Mouse (Mus musculus) G1E (cell line): ENCODE data around the gene Arhgef6.

Source experiments
- CTCF ChIP-seq: IDR thresholded peaks from 2 replicates; pipeline ENCODE4 v1.5.1; 2012; ENCODE audit warnings: low read depth, low read length, inconsistent platforms, mixed read lengths
- GATA1 ChIP-seq: IDR thresholded peaks from 2 replicates; pipeline ENCODE4 v1.6.1; 2012; ENCODE audit warnings: borderline replicate concordance, low read length, inconsistent platforms, mixed read lengths
- POLR2AphosphoS5 ChIP-seq: IDR thresholded peaks from 2 replicates; pipeline ENCODE4 v1.6.1; 2012; ENCODE audit warnings: low read depth, low read length, inconsistent platforms; ENCODE audit not compliant: insufficient replicate concordance

GRCm38 (mm10) chrX:57277560-57278335, 60.8 kb downstream of the Arhgef6 start:
- TF ChIP-seq CTCF = no peak
- no peak for TF ChIP-seq GATA1
- no peak for TF ChIP-seq POLR2AphosphoS5
